Mouse (Mus musculus): ENCODE results near the gene Olfr1410. TPM values are rescaled to one million over a fixed set of nuclear protein-coding genes. Genes with fewer than 3 reads are reported as not detected.

The Olfr1410 gene
- polyA plus RNA-seq, 1 experiment from 2014 or later: not detected

DNA sequence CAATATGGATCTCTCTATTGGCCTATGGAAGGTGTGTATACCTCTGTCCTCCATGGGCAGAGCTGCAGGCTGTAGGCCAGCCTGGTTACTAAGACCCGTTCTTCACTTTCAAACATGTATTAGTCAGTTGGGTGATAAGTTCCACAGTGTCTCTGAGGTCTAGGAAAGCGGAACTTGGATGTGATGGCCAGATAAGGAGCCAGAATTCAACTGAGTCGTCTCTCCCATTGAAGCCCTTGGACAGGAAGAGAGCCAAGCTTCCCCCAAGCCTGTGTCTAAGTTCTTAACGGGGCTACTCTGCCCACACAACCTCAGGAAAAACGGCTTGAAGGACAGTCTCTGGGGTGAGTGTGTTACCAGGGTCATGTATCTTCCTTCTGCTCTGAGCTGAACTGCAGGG is 53.8 kb downstream of the Olfr1410 start:
- no peaks in the 10 kb centered on the region for H3K9me3 ChIP-seq
- no peak overlapping the region for H3K4me2 ChIP-seq (replicated peaks)
- no peak overlapping the region for H3K4me3 ChIP-seq
- no peak overlapping the region for H3K27ac ChIP-seq
- WGBS: 60% methylated on average over 5 of the region's 5 CpGs
- ATAC-seq (ENCODE audit: low FRiP score, low read depth): no peak
- H3K27me3 ChIP-seq: peaks cover 4% of the 10 kb centered on the region; the same call in 1 of the 2 replicates
- H3K9ac ChIP-seq: no peak overlapping the region
- H3K36me3 ChIP-seq: no peaks in the 10 kb centered on the region
- H3K4me1 ChIP-seq: no peaks in the 10 kb centered on the region

Other genes starting within 250 kb of the Olfr1410 start
- gene Ndufa10, start 131.9 kb upstream of the Olfr1410 start, polyA plus RNA-seq (2015; fragmentation: Nextera tagmentation; extraction: Ambion mirVana): 279 and 287 TPM in 2 replicates
- gene Olfr1416, start 120.7 kb upstream of the Olfr1410 start, polyA plus RNA-seq (2015; fragmentation: Nextera tagmentation; extraction: Ambion mirVana): not detected in 2 replicates
- gene Olfr1415, start 109.7 kb upstream of the Olfr1410 start, polyA plus RNA-seq (2015; fragmentation: Nextera tagmentation; extraction: Ambion mirVana): not detected in 2 replicates
- not detected in 2 replicates for gene Olfr1414, start 87.1 kb upstream of the Olfr1410 start, polyA plus RNA-seq (2015; fragmentation: Nextera tagmentation; extraction: Ambion mirVana)
- gene Olfr1413, start 34.5 kb upstream of the Olfr1410 start, polyA plus RNA-seq (2015; fragmentation: Nextera tagmentation; extraction: Ambion mirVana): not detected in 2 replicates
- not detected in 2 replicates for gene Olfr1412, start 20.0 kb upstream of the Olfr1410 start, polyA plus RNA-seq (2015; fragmentation: Nextera tagmentation; extraction: Ambion mirVana)
- not detected in 2 replicates for gene Olfr1411, start 11.4 kb upstream of the Olfr1410 start, polyA plus RNA-seq (2015; fragmentation: Nextera tagmentation; extraction: Ambion mirVana)
- gene Olfr12, start 12.0 kb downstream of the Olfr1410 start, polyA plus RNA-seq (2015; fragmentation: Nextera tagmentation; extraction: Ambion mirVana): not detected in 2 replicates
- gene Cops9, start 36.2 kb downstream of the Olfr1410 start, polyA plus RNA-seq (2015; fragmentation: Nextera tagmentation; extraction: Ambion mirVana): 386 and 414 TPM in 2 replicates
- gene Otos, start 43.1 kb downstream of the Olfr1410 start, polyA plus RNA-seq (2015; fragmentation: Nextera tagmentation; extraction: Ambion mirVana): not detected in 2 replicates
- gene Gpc1, start 225.9 kb downstream of the Olfr1410 start, polyA plus RNA-seq (2015; fragmentation: Nextera tagmentation; extraction: Ambion mirVana): 67.7 and 71.4 TPM in 2 replicates

Measured in limb, embryonic 13.5 days (tissue).